In the genomic region with DNA sequence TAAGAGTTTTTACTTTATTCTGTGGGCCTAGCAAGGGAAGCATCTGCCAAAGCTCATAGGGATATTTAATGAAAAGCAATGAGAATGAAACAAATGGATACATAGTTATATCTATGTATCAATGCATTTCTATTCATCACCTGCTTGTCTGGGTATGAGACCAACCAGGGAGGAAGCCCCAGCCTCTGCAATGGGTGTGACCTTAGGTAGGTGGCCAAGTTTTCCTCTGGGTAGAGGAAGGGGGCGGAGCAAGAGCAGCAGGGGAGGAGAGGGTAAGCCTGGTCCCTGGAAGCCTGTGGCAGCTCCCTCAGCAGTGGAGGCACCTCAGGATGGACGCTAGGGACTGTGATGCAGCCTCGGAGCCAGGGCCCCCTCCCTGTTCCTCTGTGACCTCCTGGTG, we compare ENCODE assay signal across 34 mouse cellular contexts. TPM values are rescaled to one million over a fixed set of nuclear protein-coding genes. Genes with fewer than 3 reads are reported as not detected.
"Had no signal": no experiment of that assay in that cellular context is flagged by ENCODE, and none has a peak within 500 bp of the region (broad histone marks: within the 10 kb centered on the region; RNA-seq: fewer than 3 reads in every experiment).

Gene Abhd12b (plus strand): TSS at position 301 of the 400 bp plus-strand sequence.

- H3K4me3 ChIP-seq: left cerebral cortex, adult 2 months; limb, embryonic 10.5 days; limb, embryonic 12.5 days; limb, embryonic 13.5 days; limb, embryonic 15.5 days; liver, embryonic 12.5 days; liver, embryonic 13.5 days; liver, embryonic 15.5 days; lung, embryonic 15.5 days; midbrain, embryonic 10.5 days; midbrain, embryonic 12.5 days; midbrain, embryonic 13.5 days; midbrain, embryonic 15.5 days; myocyte; neural tube, embryonic 12.5 days had no signal

- ATAC-seq: liver, embryonic 12.5 days; liver, postnatal 0 days; lung, postnatal 0 days; midbrain, embryonic 13.5 days; midbrain, embryonic 15.5 days; midbrain, embryonic 16.5 days had no signal

- H3K27me3 ChIP-seq: limb, embryonic 12.5 days; limb, embryonic 13.5 days; limb, embryonic 15.5 days; liver, embryonic 13.5 days; liver, embryonic 15.5 days; lung, embryonic 15.5 days; midbrain, embryonic 12.5 days; midbrain, embryonic 13.5 days; midbrain, embryonic 15.5 days; neural tube, embryonic 12.5 days had no signal

- H3K36me3 ChIP-seq: limb, embryonic 10.5 days; limb, embryonic 12.5 days; limb, embryonic 13.5 days; limb, embryonic 15.5 days; liver, embryonic 12.5 days; liver, embryonic 13.5 days; liver, embryonic 15.5 days; lung, embryonic 15.5 days; midbrain, embryonic 10.5 days; midbrain, embryonic 12.5 days; midbrain, embryonic 13.5 days; midbrain, embryonic 15.5 days; neural tube, embryonic 12.5 days had no signal

- H3K9me3 ChIP-seq: limb, embryonic 10.5 days; limb, embryonic 12.5 days; limb, embryonic 13.5 days; limb, embryonic 15.5 days; liver, embryonic 12.5 days; liver, embryonic 13.5 days; liver, embryonic 15.5 days; lung, embryonic 15.5 days; midbrain, embryonic 10.5 days; midbrain, embryonic 12.5 days; midbrain, embryonic 13.5 days; midbrain, embryonic 15.5 days; neural tube, embryonic 12.5 days had no signal

RNA-seq across cellular contexts. Expression of gene Abhd12b, which starts in this region (rescaled TPM):
- total RNA-seq: left cerebral cortex, postnatal 10 days; left cerebral cortex, postnatal 14 days; left cerebral cortex, postnatal 25 days; left cerebral cortex, postnatal 4 days; liver, adult 2 months; megakaryocyte progenitor cell, adult 5-6 weeks; megakaryocyte-erythroid progenitor cell, adult 5-6 weeks; midbrain, postnatal 0 days; monocyte, adult 5-6 weeks had no signal
- polyA plus RNA-seq: limb, embryonic 10.5 days; limb, embryonic 12.5 days; limb, embryonic 13.5 days; liver, adult 2 months; liver, embryonic 11.5 days; liver, embryonic 12.5 days; liver, embryonic 13.5 days; liver, embryonic 14.5 days; liver, embryonic 15.5 days; liver, embryonic 16.5 days; liver, postnatal 0 days; lung, embryonic 16.5 days; macrophage; midbrain, embryonic 10.5 days; midbrain, embryonic 11.5 days; midbrain, embryonic 12.5 days; myocyte; neural tube, embryonic 11.5 days; neural tube, embryonic 12.5 days had no signal
